ENCODE assay signal across 8 mouse cellular contexts in genomic region chr17:32207586-32208245, GRCm38 (mm10). TPM values are rescaled to one million over a fixed set of nuclear protein-coding genes. Genes with fewer than 3 reads are reported as not detected.
DNase-seq lines count a peak whose midpoint lies in the region; ATAC-seq and TF ChIP-seq lines count a peak whose summit lies in the region.

No protein-coding gene starts in this region.

- peak overlapping the region; percentile 77 for H3K27ac ChIP-seq in lung, embryonic 16.5 days (ENCODE audit: low read length)
- no peak overlapping the region for H3K27ac ChIP-seq in forebrain, embryonic 16.5 days (ENCODE audit: low read length)
- H3K27ac ChIP-seq in liver, postnatal 0 days (ENCODE audit: low read depth) = no peak overlapping the region

- no peak for TF ChIP-seq EP300 in liver, postnatal 0 days (IDR thresholded peaks at IDR 0.05; ENCODE audit: low read depth)

- H3K4me1 ChIP-seq in lung, embryonic 16.5 days (replicated peaks; ENCODE audit: control insufficient read depth, insufficient read depth, low read length) = 0 out of 2 replicates have a peak, but pooled peaks cover 6% of the 10 kb centered on the region
- H3K4me1 ChIP-seq in forebrain, embryonic 16.5 days (replicated peaks; ENCODE audit: control insufficient read depth, insufficient read depth, low read length) = no peaks in the 10 kb centered on the region
- no peaks in the 10 kb centered on the region for H3K4me1 ChIP-seq in liver, postnatal 0 days (ENCODE audit: insufficient read depth)

- no peak for TF ChIP-seq CTCF in liver, postnatal 0 days (IDR thresholded peaks at IDR 0.05; ENCODE audit: low read depth)

- DNase-seq in adrenal gland, postnatal 14 days = peak; percentile 22
- DNase-seq in adrenal gland, postnatal 25 days = no peak
- peak; percentile 63 for DNase-seq in fibroblast of lung, adult 2 months (ENCODE audit: low read depth)
- peak; percentile 77 for DNase-seq in heart, postnatal 4 days
- no peak for DNase-seq in liver, postnatal 0 days
- no peak for DNase-seq in cerebellum, adult 18-20 months

- peaks cover 47% of the 10 kb centered on the region for H3K36me3 ChIP-seq in lung, embryonic 16.5 days (ENCODE audit: control insufficient read depth, insufficient read depth, low read length)
- peaks cover 29% of the 10 kb centered on the region for H3K36me3 ChIP-seq in forebrain, embryonic 16.5 days (ENCODE audit: control insufficient read depth, insufficient read depth)
- H3K36me3 ChIP-seq in liver, postnatal 0 days (replicated peaks; ENCODE audit: insufficient read depth, low read length) = peaks cover 90% of the 10 kb centered on the region

- 59% methylated on average over 5 of the region's 5 CpGs for whole genome bisulfite sequencing in lung, embryonic 16.5 days
- WGBS in forebrain, embryonic 16.5 days = 76% methylated on average over 5 of the region's 5 CpGs
- WGBS in liver, postnatal 0 days (ENCODE audit: insufficient replicate concordance) = 88% methylated on average over 5 of the region's 5 CpGs

- H3K4me3 ChIP-seq in lung, embryonic 16.5 days (ENCODE audit: low read length) = no peak overlapping the region
- no peak overlapping the region for H3K4me3 ChIP-seq in forebrain, embryonic 16.5 days (replicated peaks; ENCODE audit: low read length)
- H3K4me3 ChIP-seq in liver, postnatal 0 days (ENCODE audit: low read depth, low read length) = no peak overlapping the region

- no peaks in the 10 kb centered on the region for H3K9me3 ChIP-seq in lung, embryonic 16.5 days (ENCODE audit: control insufficient read depth, low read length)
- H3K9me3 ChIP-seq in forebrain, embryonic 16.5 days (ENCODE audit: control insufficient read depth, low read length) = no peaks in the 10 kb centered on the region
- H3K9me3 ChIP-seq in liver, postnatal 0 days (ENCODE audit: low read length) = no peaks in the 10 kb centered on the region

- H3K4me2 ChIP-seq in lung, embryonic 16.5 days (ENCODE audit: low read depth, low read length) = no peak overlapping the region
- no peak overlapping the region for H3K4me2 ChIP-seq in forebrain, embryonic 16.5 days (ENCODE audit: low read length)
- no peak overlapping the region for H3K4me2 ChIP-seq in liver, postnatal 0 days (ENCODE audit: low read depth, low read length)

- peak; percentile 74 for ATAC-seq in lung, embryonic 16.5 days (ENCODE audit: low read depth)
- ATAC-seq in forebrain, embryonic 16.5 days = no peak
- ATAC-seq in liver, postnatal 0 days = no peak

- no peaks in the 10 kb centered on the region for H3K27me3 ChIP-seq in lung, embryonic 16.5 days (ENCODE audit: control insufficient read depth, insufficient read depth, low read depth, low read length)
- H3K27me3 ChIP-seq in forebrain, embryonic 16.5 days (replicated peaks; ENCODE audit: control insufficient read depth, insufficient read depth, low read length) = no peaks in the 10 kb centered on the region
- H3K27me3 ChIP-seq in liver, postnatal 0 days (ENCODE audit: insufficient read depth, low read length) = no peaks in the 10 kb centered on the region

- 0 out of 2 replicates have a peak overlapping the region, but pooled peaks have one; percentile 8 for H3K9ac ChIP-seq in lung, embryonic 16.5 days (ENCODE audit: low read length)
- H3K9ac ChIP-seq in forebrain, embryonic 16.5 days (replicated peaks; ENCODE audit: low read depth, low read length) = no peak overlapping the region
- no peak overlapping the region for H3K9ac ChIP-seq in liver, postnatal 0 days (replicated peaks)

RNA-seq across cellular contexts. Expression of gene Ephx3, which starts 18.4 kb away (rescaled TPM):
- total RNA-seq in adrenal gland, postnatal 14 days (2021) = 0.22 and 0.30 TPM in 2 replicates
- not detected in 2 replicates for total RNA-seq in adrenal gland, postnatal 25 days (2021)
- under 1 TPM; 0.38 TPM for total RNA-seq in heart, postnatal 4 days (2021)
- 0.21 and 0.24 TPM in 2 replicates for polyA plus RNA-seq in lung, embryonic 16.5 days (2015; fragmentation: Nextera tagmentation; extraction: Ambion mirVana)
- polyA plus RNA-seq in forebrain, embryonic 16.5 days (2015; fragmentation: Nextera tagmentation; extraction: Ambion mirVana) = 0.20 TPM in 1 of 2 replicates, not detected in the other
- not detected in 2 replicates for polyA plus RNA-seq in liver, postnatal 0 days (2015; fragmentation: Nextera tagmentation; extraction: Ambion mirVana)

RNA-seq across cellular contexts. Expression of gene Notch3, which starts 41.1 kb away (rescaled TPM):
- 22.9 and 26.2 TPM in 2 replicates for total RNA-seq in adrenal gland, postnatal 14 days (2021)
- total RNA-seq in adrenal gland, postnatal 25 days (2021) = 11.3 and 11.8 TPM in 2 replicates
- 10 to 100 TPM; 51.5 to 52.3 TPM for total RNA-seq in heart, postnatal 4 days (2021)
- 17.1 and 17.3 TPM in 2 replicates for polyA plus RNA-seq in lung, embryonic 16.5 days (2015; fragmentation: Nextera tagmentation; extraction: Ambion mirVana)
- 5.5 TPM in 2 replicates for polyA plus RNA-seq in forebrain, embryonic 16.5 days (2015; fragmentation: Nextera tagmentation; extraction: Ambion mirVana)
- 0.20 and 0.26 TPM in 2 replicates for polyA plus RNA-seq in liver, postnatal 0 days (2015; fragmentation: Nextera tagmentation; extraction: Ambion mirVana)

Comparison
In these comparisons a context has a peak if more than half of its experiments do, and no peak if none do; other contexts are left out.
1. DNase-seq: peak in adrenal gland, postnatal 14 days (single experiment), fibroblast of lung, adult 2 months (single experiment) and heart, postnatal 4 days (single experiment); none in adrenal gland, postnatal 25 days (single experiment), liver, postnatal 0 days (single experiment) and cerebellum, adult 18-20 months (0 of 2).